Mouse (Mus musculus) megakaryocyte, embryonic 14.5 days (primary cell): Measurements from ENCODE around the gene Zg16.

Source experiments
- FLI1 ChIP-seq: IDR thresholded peaks from 2 replicates; pipeline ENCODE4 v1.6.1; 2012; ENCODE audit warnings: low read length, inconsistent platforms, mixed read lengths
- GATA1 ChIP-seq: IDR thresholded peaks from 3 replicates; pipeline ENCODE4 v1.6.1; 2012; ENCODE audit warnings: mixed read lengths, low read length, inconsistent platforms, borderline replicate concordance

DNA sequence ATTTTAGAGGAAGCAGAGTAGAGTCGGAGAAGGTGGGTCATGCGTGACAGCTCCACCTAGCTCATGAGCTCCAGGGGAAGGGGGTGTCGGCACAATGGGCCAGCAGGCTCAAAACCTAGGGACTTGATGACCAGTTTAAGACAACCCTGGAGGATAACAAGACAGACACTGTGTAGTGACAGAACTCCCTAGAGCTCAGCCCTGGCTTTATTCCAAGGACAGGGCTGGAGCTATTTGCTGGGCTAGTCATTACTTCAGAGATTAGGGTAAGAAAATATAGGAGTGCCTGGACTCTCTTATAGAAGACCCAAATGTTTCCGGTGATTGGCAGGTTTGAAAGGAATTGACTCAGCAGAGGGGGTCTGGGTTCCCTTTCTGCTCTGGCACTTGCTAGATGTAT is 13.9 kb downstream of the Zg16 start:
- no peak for TF ChIP-seq GATA1
- TF ChIP-seq FLI1: no peak
